Mouse (Mus musculus): ENCODE measurements around the gene Jade2.

The Jade2 gene

DNA sequence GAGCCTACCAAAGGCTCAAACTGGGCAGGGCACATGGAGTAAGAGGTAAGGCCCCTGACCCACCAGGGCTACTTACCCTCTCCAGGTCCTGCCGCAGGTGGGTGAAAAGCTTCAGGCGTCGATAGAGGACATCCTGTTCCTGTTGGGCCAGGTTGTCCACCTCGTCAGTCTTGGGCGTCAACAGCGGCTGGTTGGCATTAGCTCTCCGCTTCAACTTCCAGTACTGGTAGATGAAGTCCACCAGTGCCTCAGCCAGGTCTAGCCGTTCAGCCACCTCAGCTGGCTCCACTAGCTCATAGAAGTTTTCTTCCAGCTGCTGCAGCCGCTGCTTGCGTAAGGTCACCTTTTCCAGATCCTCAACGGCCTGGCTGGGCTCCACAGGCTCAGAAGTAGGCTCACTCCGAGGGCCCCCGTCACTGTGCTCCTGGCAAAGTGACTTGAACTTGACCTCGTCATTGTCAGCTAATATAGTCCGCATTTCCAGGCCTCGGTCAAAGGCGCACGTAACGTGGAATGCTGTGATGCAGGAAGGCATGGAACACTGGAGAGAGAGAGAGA, 32.5 kb downstream of the Jade2 start:
- CTCF ChIA-PET: interaction anchor here in 3 of 4 experiments (0.6 to 1.7 kb wide), 4 partner anchors 24 to 142 kb away, joined by 3 to 7 read pairs (median 4); no protein-coding TSS in a partner anchor
- POLR2A ChIA-PET: interaction anchor here (0.6 to 1.8 kb wide), 8 partner anchors 10 to 522 kb away, joined by 3 to 5 read pairs (median 4); partner anchors contain the start of gene Ppp2ca (in 1 of the 4)

DNA sequence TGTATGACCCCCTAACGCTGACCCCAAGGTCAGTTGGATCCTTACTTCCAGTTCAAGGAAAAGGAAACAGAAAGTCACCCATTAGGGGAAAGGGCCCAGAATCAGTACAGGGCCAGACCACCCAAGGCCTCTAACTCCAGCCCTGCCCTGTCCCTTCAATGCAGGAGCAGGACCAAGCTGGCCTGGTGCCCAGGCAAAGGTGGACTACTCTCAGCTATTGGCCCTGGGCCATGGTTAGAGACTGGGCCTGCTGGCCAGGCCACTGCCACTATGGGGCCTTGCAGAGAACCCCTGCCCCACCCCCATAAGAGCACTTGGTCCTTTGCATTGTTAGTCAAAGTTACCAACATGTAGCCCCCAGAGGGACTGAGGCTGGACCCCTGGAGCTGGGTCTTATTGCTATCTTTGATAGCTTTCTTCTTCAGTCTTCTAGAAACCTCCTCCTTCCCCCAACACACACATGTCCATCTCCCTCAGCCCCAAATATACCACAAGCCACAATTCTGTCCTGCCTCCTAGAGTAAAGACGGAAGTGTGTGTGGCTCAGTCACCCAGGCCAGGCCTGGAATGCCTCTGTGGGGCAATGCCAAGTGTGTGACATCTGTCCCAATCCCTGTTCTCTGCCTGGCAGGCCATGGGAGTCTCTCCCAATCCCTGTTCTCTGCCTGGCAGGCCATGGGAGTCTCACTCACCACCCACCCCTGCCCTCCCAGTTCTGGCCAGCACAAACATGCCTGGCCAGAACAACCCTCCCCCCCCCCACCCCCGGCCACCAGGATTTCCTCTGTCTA, 33.3 kb downstream of the Jade2 start:
- ChIA-PET CTCF (interaction anchor here in 3 of 4 experiments (0.7 to 2.1 kb wide), 6 partner anchors 20 to 271 kb away, joined by 3 to 7 read pairs (median 4); partner anchors contain the start of gene Cdkn2aipnl (in 1 of the 3)), POLR2A (interaction anchor here in 3 of 4 experiments (0.6 to 1.5 kb wide), 10 partner anchors 10 to 275 kb away, joined by 3 to 7 read pairs (median 4); partner anchors contain the start of genes 0610009B22Rik (in 1 of the 3) and Ppp2ca (in 1 of the 3))

DNA sequence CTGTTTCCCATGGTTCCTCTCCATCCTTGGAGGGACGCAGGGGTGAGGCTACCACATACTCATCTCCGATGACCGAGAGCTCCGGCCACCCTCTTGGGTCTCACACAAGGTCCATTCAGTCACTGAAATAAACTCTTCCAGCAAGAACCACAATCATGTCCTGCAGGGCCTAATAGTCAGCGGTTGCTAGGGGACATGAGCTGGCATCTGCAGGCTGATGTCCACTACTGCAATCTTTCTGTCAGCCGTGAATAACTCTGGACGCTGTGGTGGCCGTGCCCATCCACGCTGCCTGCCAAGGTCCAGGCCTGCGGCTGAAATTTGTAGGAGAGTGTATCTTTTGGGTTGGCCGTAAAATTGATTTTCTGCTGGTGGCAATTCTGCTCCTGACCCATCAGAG, 34.2 kb downstream of the Jade2 start:
- ChIA-PET POLR2A (interaction anchor here in 2 of 4 experiments (0.6 to 1.6 kb wide), 9 partner anchors 13 to 397 kb away, joined by 3 to 6 read pairs (median 3); partner anchors contain the start of gene 0610009B22Rik (in 1 of the 2)), CTCF (interaction anchor here in 3 of 4 experiments (0.7 to 4.0 kb wide), 6 partner anchors 21 to 272 kb away, joined by 3 to 47 read pairs (median 6); partner anchors contain the start of gene Cdkn2aipnl (in 2 of the 3))

DNA sequence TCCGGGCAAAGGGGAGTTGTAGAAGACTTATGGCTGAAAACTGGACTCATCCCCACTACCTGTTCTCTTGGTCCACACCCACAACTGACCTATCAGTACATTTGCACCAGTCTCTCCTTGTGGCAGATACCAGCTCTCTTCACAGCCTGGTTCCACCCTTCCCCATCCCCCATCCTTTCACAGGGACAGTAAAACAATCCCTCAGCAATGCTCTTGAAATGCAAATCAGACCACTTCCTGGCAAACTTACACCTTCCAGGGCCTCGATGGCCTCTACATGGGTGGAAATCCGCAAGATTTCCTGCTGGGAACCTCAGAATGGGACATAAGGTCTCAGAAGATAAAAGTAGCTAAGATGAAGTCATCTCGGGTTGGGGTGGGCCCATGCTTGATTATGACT, 34.7 kb downstream of the Jade2 start:
- ChIA-PET CTCF (interaction anchor here in 3 of 4 experiments (0.6 to 4.0 kb wide), 10 partner anchors 12 to 306 kb away, joined by 3 to 47 read pairs (median 4); partner anchors contain the start of genes Cdkn2aipnl (in 2 of the 3) and Jade2 (in 1 of the 3)), POLR2A (interaction anchor here in 3 of 4 experiments (0.5 to 1.6 kb wide), 12 partner anchors 32 to 412 kb away, joined by 3 to 6 read pairs (median 4); partner anchors contain the start of gene 0610009B22Rik (in 1 of the 3))

DNA sequence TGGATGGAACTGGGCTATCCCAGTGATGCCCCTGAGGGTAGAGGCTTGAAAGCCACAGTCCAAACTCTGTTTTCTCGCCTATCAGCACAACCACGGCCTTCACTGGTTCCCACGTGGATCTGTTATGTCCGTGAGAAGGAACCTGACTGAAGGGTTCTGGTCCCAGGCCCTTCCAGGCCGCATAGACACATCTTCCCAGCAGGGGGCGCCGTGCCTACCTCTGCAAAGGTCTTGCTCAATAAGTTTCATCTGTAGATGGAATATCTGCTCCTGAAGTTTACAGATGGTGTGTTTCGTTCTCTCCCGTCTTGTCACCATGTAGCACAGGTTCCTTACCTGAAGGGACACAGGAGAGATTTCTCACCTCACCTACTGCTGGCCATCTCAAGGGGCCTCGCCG, 36.6 kb downstream of the Jade2 start:
- ChIA-PET CTCF (interaction anchor here (0.6 to 4.1 kb wide), 49 partner anchors 10 to 1030 kb away, joined by 3 to 58 read pairs (median 5); partner anchors contain the start of genes Cdkn2aipnl (in 4 of the 4), 9530068E07Rik (in 1 of the 4) and Jade2 (in 1 of the 4)), POLR2A (interaction anchor here in 3 of 4 experiments (0.8 to 2.6 kb wide), 17 partner anchors 12 to 402 kb away, joined by 3 to 12 read pairs (median 4); partner anchors contain the start of genes Cdkn2aipnl (in 1 of the 3) and Hnrnpab (in 1 of the 3))

DNA sequence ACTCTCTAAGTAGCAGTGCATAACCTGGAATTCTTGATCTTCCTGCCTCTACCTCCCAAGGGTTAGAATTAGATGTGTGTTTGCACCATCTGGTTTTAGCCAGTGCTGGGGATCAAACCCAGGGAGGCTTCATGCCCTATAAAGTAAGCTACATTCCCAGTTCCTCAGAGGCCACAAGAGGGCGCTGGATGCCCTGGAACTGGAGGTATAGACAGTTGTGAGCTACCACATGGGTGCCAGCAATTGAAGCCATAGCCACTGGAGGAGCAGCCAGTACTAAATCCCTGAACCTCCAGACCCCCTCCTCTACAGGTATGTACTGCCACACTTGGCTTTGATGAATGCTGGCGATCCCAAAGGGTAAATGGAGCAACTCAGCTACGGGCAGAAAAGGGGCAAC, 37.5 kb downstream of the Jade2 start:
- ChIA-PET POLR2A (interaction anchor here (0.7 to 2.6 kb wide), 34 partner anchors 11 to 541 kb away, joined by 3 to 12 read pairs (median 4); partner anchors contain the start of genes Cdkn2aipnl (in 2 of the 4), Hnrnpab (in 2 of the 4), Jade2 (in 1 of the 4) and Vdac1 (in 1 of the 4)), CTCF (interaction anchor here (0.5 to 4.1 kb wide), 116 partner anchors 9 to 1031 kb away, joined by 3 to 58 read pairs (median 4); partner anchors contain the start of genes Cdkn2aipnl (in 4 of the 4), 9530068E07Rik (in 2 of the 4), 0610009B22Rik (in 1 of the 4) and Cdkl3 (in 1 of the 4))

DNA sequence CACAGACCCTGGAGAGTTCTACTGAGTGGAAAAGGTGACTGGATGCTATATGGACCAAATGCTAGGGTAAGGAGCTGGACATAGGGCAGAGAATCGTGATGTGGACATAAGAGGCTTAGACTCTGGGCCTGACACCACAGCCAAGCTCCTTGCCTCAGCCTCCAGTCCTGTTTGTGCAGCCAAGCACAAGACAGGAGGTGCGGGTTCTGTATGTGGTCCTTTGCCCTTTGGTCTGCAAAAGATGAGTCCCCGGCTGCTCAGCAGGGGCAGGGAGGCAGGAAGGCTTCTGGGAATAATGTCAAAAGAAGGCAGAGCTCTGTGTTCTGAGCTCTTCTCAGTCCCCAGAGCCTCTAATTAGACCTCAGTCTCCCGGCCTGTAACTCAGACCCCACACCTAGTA, 38.6 kb downstream of the Jade2 start:
- ChIA-PET POLR2A (interaction anchor here in 3 of 4 experiments (1.3 to 2.1 kb wide), 9 partner anchors 12 to 402 kb away, joined by 3 to 13 read pairs (median 4); partner anchors contain the start of genes Cdkn2aipnl (in 1 of the 3), Hnrnpab (in 1 of the 3) and Jade2 (in 1 of the 3)), CTCF (interaction anchor here (0.9 to 4.1 kb wide), 22 partner anchors 11 to 402 kb away, joined by 3 to 58 read pairs (median 6); partner anchors contain the start of genes Cdkn2aipnl (in 3 of the 4) and Jade2 (in 1 of the 4))

DNA sequence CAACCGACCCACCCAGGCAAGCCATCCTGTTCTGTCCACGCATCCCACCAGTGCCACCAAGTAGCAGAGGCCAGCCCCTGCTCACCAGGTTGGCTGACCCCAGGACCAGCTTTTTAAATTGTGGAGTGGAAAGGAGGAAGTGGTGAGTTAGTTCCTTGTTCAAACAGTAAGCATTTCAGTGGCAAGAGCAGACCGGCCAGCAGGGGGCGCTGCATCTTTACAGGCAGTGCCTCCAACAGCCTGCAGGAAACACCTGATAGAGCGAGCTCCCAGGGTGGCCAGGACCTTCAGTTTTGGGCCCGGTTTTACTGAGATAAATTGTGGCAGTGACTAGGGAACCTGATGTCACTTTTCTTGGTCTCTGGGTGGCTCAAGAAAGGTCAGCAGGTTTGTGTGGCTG, 39.7 kb downstream of the Jade2 start:
- POLR2A ChIA-PET: interaction anchor here in 3 of 4 experiments (0.5 to 2.3 kb wide), 37 partner anchors 11 to 542 kb away, joined by 3 to 13 read pairs (median 4); partner anchors contain the start of genes Cdkn2aipnl (in 2 of the 3), Cdkl3 (in 1 of the 3), Hnrnpab (in 1 of the 3) and Jade2 (in 1 of the 3)
- CTCF ChIA-PET: interaction anchor here (0.5 to 4.1 kb wide), 106 partner anchors 8 to 529 kb away, joined by 3 to 58 read pairs (median 4); partner anchors contain the start of genes Cdkn2aipnl (in 3 of the 4) and Jade2 (in 1 of the 4)

DNA sequence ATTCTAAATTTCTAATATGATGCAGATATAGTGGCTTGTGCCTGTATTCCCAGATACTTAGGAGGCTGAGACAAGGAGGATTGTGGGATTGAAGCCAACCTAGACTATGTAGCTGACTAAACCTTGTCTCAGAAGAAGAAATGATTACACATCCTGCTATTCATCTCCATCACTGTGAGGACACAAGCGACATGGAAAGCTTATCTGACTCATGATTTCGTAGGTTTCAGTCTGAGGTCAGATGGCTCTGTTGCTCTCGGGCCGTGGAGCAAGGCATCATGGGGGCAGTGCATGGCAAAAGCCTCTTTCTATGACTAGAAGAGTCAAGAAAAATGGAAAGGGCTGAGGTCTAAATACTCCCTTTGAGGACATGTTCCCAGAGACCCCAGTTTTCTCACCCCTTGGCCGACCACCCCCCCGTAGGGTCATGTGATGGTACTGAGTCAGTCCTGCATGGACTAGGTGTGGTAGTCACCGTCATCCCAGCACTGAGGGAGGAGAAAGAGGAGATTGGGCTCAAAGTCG, 45.4 kb downstream of the Jade2 start:
- CTCF ChIA-PET: no interaction called here
- POLR2A ChIA-PET: interaction anchor here in 1 of 4 experiments (0.6 kb wide), 1 partner anchor 29 kb away, joined by 3 read pairs; no protein-coding TSS in a partner anchor

DNA sequence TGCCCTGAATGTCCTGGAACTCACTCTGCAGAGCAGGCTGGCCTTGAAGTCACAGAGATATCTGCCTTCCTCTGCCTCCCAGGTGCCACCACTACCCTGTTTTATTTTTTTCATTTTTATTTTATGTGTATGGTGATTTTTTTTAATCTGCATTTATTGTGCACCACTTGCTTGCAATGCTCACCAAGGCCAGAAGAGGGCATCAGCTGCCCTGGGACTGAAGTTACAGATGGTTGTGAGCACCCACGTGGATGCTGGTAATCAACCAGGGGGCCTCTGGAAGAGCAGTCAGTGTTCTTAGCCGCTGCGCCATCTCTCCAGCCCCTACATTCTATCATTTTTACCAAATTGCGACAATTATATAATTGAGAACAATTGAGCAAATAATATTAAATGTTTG, 46.2 kb downstream of the Jade2 start:
- ChIA-PET POLR2A (interaction anchor here in 2 of 4 experiments (0.6 to 0.7 kb wide), 2 partner anchors 12 to 195 kb away, joined by 3 to 4 read pairs; no protein-coding TSS in a partner anchor), CTCF (interaction anchor here in 3 of 4 experiments (0.6 to 7.7 kb wide), 6 partner anchors 8 to 719 kb away, joined by 3 to 58 read pairs (median 4); no protein-coding TSS in a partner anchor)

DNA sequence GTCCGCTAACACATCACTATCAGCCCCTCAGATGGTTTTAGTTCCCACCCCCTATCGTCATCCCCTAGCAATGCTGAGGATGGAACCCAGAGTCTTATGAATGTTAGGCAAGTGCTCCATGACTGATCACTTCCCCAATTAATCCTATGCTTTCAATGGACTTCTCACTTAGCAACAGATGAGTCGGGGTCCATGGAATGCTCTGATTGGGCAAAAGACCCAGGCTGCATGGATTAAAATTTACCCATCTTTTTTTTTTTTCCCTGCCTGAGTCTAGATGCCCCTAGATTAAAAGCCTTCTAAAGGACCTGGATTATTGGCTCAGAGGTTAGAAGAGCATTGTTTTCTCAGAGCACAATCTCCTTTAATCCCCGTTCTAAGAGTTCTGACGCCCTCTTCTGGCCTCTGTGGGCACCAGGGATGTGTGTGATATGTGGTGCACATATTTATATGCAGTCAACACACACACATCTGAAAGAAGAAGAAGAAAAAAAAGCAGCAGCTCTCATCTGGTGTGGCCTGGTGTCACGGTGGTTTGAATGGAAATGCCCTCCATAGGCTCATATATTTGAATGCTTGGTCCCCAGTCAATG, 47.7 kb downstream of the Jade2 start:
- ChIA-PET CTCF (interaction anchor here in 3 of 4 experiments (0.6 to 7.7 kb wide), 6 partner anchors 8 to 122 kb away, joined by 3 to 58 read pairs (median 4); no protein-coding TSS in a partner anchor), POLR2A (interaction anchor here in 1 of 4 experiments (1.0 to 1.9 kb wide), 2 partner anchors 106 to 411 kb away, joined by 3 to 7 read pairs; no protein-coding TSS in a partner anchor)

DNA sequence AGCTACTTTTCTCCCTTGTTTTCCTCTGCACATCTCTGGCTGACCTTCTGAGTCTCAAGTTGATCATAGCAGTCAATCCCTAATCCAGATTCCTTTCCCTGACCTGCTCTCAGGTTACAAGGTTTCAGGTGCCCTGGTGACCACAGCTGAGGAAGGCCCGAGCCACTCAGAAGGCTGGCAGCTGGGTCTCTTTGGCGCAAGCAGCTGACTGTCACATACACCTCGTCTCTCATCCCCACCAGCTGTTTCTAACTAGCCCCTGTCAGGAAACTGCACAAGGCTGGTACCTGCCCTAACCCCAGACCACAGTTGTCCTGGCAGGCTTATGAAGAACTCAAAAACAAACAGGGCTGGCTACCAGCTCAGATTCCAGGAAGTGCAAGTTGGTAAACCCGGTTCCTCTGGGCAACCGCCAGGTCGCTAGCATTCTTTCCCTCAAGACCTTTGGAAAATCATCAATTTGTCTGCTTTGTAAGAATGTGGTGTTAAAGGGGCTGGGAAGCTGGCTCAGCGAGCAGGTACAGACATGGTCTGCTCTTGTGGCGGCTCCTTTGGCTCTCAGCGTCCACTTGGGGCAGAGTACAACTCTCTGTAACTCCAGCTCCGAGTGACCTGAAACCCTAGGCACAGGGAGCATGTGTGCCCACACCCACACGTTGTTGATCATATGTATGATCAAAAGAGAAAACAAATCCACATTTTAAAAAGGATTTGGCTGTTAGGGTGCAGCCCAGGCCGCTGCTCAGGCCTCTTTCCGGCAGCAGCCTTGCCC, 50.2 kb downstream of the Jade2 start:
- ChIA-PET CTCF (interaction anchor here (0.6 to 7.7 kb wide), 11 partner anchors 10 to 322 kb away, joined by 3 to 58 read pairs (median 5); partner anchors contain the start of genes Cdkn2aipnl (in 2 of the 4) and 0610009B22Rik (in 1 of the 4)), POLR2A (interaction anchor here (0.6 to 4.9 kb wide), 39 partner anchors 9 to 588 kb away, joined by 3 to 41 read pairs (median 4); partner anchors contain the start of genes Hnrnpab (in 3 of the 4), 0610009B22Rik (in 2 of the 4), 9530068E07Rik (in 1 of the 4) and Cdkn2aipnl (in 1 of the 4))

DNA sequence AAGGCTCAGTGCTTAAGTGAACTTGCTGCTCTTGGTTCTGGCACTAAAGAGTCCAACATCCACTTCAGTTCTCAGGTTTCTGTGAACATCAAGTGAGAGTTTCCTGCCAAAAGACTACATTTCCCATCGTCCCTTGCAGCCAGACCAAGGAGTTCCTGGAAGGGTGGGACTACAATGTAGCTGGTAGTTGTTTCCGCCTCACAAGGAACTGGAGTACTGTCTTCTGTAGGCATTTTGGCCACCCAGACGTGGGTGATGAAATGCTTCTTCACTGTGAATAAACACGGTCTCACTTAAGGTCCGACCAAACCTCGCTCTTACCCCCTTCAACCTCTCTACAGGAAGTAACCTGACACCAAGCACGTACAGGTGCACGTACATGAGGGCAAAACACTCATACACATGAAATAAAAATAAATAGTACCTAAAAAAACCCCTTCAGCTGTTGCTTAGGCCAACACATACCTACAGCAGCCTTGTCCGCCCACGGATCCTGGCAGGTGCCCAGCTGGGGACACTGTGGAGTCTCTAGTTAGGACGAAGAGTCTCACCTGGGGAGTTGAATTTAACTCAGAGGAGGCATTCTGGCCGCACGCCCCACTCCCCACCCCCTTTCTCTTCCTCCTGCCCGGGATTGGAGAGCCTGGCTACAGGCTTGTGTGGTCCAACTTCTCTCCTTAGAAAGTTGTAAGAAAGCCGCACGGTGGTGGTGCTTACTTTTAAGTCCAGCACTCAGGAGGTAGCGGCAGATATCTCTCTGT, 52.1 kb downstream of the Jade2 start:
- CTCF ChIA-PET: interaction anchor here (0.6 to 7.7 kb wide), 19 partner anchors 11 to 417 kb away, joined by 3 to 58 read pairs (median 4); no protein-coding TSS in a partner anchor
- POLR2A ChIA-PET: interaction anchor here in 3 of 4 experiments (0.6 to 4.9 kb wide), 47 partner anchors 12 to 546 kb away, joined by 3 to 41 read pairs (median 4); partner anchors contain the start of genes 0610009B22Rik (in 3 of the 3), Hnrnpab (in 3 of the 3), Phykpl (in 2 of the 3) and Sar1b (in 1 of the 3)

DNA sequence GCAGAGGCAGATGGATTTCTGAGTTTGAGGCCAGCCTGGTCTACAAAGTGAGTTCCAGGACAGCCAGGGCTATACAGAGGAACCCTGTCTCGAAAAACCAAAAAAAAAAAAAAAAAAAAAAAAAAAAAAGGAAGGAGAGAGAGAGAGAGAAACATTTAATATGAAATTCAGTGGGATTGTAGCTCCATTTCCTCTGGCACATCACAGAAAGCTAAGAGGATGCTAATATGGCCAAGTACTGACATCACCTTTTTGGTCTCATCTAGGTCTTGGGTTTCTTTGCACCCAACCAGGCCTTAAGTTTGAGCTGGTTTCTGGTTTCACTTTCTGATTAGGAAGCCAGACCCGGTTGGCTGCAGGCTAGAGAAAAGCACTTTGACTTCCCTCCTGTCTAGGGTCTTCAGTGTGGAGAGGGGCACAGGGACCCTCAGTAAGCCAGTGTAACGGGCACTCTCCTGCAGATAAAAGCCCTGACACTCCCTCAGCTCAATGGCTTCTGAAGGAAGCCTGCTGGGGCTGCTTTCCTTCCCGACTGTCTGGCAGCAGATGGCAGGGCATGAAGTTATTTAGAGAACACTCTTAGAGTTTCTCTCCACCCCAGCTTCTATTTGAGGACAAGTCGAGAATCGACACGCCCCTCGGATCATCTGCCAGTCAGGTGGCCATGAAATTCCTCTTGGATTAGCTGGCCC, 56.7 kb downstream of the Jade2 start:
- ChIA-PET POLR2A (interaction anchor here in 2 of 4 experiments (0.6 to 2.9 kb wide), 15 partner anchors 9 to 682 kb away, joined by 3 to 20 read pairs (median 4); partner anchors contain the start of genes 0610009B22Rik (in 1 of the 2), Hnrnpab (in 1 of the 2) and Phykpl (in 1 of the 2)), CTCF (interaction anchor here in 2 of 4 experiments (0.7 to 1.5 kb wide), 6 partner anchors 10 to 909 kb away, joined by 3 to 11 read pairs (median 4); no protein-coding TSS in a partner anchor)
